Mouse (Mus musculus): ENCODE measurements around the gene Fam71e1.

- TF ChIP-seq CTCF (IDR thresholded peaks at IDR 0.05; ENCODE audit: low read depth, low read length) (no peak), POLR2A (IDR thresholded peaks at IDR 0.05; ENCODE audit: insufficient read depth, low read length) (no peak), EP300 (IDR thresholded peaks at IDR 0.05; ENCODE audit: insufficient read depth, low read depth, low read length) (no peak)
Measured at GRCm38 (mm10) chr7:44482836-44483435, 13.4 kb upstream of the Fam71e1 start.

All from ES-Bruce4 (cell line).